Mouse (Mus musculus) gastrocnemius, postnatal 25 days (tissue): ENCODE data around the gene Adck1. TPM values are rescaled to one million over a fixed set of nuclear protein-coding genes. Genes with fewer than 3 reads are reported as not detected.

Experiments used
- DNase-seq: peaks from one replicate; pipeline ENCODE4 v3.0.0; 2022
- total RNA-seq, 2 experiments: library from RNA; stranded (reverse); gene quantifications; 1 replicate in 1 of 2; 2 replicates in 1 of 2; pipeline ENCODE4 v1.2.3; 2021

The Adck1 gene
- total RNA-seq, 2 experiments from 2014 or later = 13.9 to 19.0 TPM

DNA sequence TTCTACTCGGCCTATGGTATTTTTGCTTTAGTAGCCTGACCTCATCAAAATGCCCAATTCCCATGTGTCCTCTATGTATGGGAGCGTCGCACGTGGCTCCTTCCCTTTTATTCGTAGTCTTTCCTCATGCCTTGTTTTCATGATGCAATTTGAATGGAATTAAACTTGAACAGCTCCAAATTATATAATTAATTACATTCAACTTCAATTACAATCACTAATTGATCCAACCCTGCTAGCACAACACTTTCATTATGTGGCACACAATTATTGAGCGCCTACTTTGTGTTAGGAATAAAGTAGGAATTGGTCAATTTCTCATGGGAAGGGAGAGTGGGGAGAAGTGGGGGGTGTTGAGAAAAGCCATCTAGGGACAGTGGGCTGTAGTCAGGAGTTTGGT, 113.4 kb downstream of the Adck1 start:
- DNase-seq = no peak

DNA sequence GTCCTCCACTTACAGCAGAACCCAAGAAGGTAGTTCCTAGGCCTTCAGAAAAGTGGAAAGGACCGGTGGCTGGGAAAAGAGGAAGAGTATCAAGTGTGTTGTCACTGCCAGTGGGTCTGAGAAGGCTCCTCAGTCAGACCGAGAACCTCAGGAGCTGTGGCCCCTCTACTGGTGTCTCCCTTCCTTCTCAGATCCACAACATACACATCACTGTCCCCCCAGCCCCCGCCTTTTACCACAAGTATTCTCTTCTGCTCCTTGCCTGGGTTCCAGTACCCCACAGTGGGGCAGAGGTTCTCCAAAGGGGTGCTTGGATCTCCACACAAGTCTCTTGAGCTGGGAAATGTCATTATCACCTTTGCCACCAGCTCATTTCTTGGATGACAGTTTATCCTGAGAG, 115.5 kb downstream of the Adck1 start:
- DNase-seq = no peak

DNA sequence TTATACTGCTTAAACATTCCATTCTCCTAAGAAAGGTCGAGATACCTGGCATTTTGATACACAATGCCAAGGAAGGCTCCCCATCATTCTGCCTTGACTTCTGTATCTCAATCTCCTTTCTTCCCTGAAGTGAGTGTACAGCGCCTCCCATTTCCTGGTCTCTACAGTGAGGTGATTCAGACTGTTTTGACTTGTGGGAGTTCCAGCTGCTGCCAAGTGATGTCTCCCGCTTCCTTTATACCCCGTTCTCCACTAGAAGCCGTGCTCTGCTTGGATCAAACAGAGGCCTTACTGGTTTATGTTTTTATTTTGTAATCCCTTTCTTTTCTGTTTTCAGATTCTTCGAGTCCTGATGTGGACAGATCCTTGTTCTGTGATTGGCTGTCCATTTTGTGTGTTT, 116.3 kb downstream of the Adck1 start:
- DNase-seq = no peak

DNA sequence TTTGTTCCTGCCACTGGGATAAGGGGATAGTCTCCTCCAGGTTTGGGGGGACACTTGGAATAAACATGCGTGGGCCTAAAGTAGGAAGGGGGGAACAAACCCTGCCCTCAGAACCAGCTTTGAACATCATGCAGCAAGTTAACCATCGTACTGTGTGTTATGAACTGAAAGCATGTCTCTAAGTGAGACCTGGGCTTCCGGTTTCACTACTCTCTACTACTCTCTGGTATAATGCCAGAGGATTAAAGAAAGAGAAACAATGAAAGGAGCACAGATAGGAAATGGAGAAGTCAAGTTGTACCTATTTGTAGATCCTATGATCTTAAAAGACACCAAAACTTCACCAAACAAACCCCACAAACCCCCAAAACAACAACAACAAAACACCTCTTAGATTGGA, 121.3 kb downstream of the Adck1 start:
- no peak for DNase-seq

DNA sequence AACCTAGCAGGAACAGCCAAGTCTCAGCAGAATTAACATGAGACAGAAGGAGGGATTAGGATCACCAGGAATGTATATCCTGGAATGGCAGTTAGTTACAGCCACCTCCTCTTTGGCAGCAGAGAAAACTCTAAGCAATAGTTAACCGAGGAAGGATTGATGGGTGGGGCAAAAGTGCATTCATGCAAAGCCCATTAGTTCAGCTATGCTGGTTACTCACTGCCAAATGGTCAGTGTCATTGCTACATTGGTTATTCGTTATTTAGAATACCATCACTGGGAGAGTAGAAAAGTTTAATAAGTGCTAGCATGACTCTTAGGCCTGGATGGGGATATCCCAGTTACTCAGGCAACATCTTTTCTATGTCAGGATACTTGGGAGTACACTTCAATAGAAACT, 130.5 kb downstream of the Adck1 start:
- no peak for DNase-seq

Other genes starting within 250 kb of the Adck1 start
- not detected for gene Gm10436, start 178.4 kb upstream of the Adck1 start, total RNA-seq
- not detected for gene Gm8332, start 110.5 kb upstream of the Adck1 start, total RNA-seq
- gene Gm5662, start 86.1 kb upstream of the Adck1 start, total RNA-seq = not detected
- not detected for gene Gm5039, start 36.5 kb upstream of the Adck1 start, total RNA-seq